Mouse (Mus musculus): Measurements from ENCODE around the gene Gramd4.

Gramd4 gene

GRCm38 (mm10) chr15:86057413-86057812, at the start of gene Gramd4:
Gene Gramd4 (plus strand): TSS chr15:86057695.
- DNase-seq (ENCODE audit: low spot score in 2 of 2), result no peak

- DNase-seq (ENCODE audit: low spot score in 2 of 2), result no peak
Observed at GRCm38 (mm10) chr15:86013130-86013529, 44.4 kb upstream of the Gramd4 start.

- DNase-seq (ENCODE audit: low spot score in 2 of 2), result no peak
Observed at GRCm38 (mm10) chr15:86013656-86014055, 43.8 kb upstream of the Gramd4 start.

- DNase-seq (ENCODE audit: low spot score in 2 of 2), result peak in 1 of 2 experiments; percentile 46
Observed at GRCm38 (mm10) chr15:86015026-86015425, 42.5 kb upstream of the Gramd4 start.

GRCm38 (mm10) chr15:86015860-86016541, 41.5 kb upstream of the Gramd4 start:
- DNase-seq (ENCODE audit: low spot score in 2 of 2), result peak; percentile 43 to 54

- no peak for DNase-seq (ENCODE audit: low spot score in 2 of 2)
Observed at GRCm38 (mm10) chr15:86017336-86017735, 40.2 kb upstream of the Gramd4 start.

- DNase-seq (ENCODE audit: low spot score in 2 of 2), result no peak
Observed at GRCm38 (mm10) chr15:86018753-86019512, 38.6 kb upstream of the Gramd4 start.

- no peak for DNase-seq (ENCODE audit: low spot score in 2 of 2)
Observed at GRCm38 (mm10) chr15:86020008-86020407, 37.5 kb upstream of the Gramd4 start.

- DNase-seq (ENCODE audit: low spot score in 2 of 2), result no peak
Observed at GRCm38 (mm10) chr15:86021301-86021700, 36.2 kb upstream of the Gramd4 start.

GRCm38 (mm10) chr15:86021971-86022370, 35.5 kb upstream of the Gramd4 start:
- DNase-seq (ENCODE audit: low spot score in 2 of 2), result no peak

- no peak for DNase-seq (ENCODE audit: low spot score in 2 of 2)
Observed at GRCm38 (mm10) chr15:86027871-86028270, 29.6 kb upstream of the Gramd4 start.

GRCm38 (mm10) chr15:86029981-86030380, 27.5 kb upstream of the Gramd4 start:
- DNase-seq (ENCODE audit: low spot score in 2 of 2), result no peak

- DNase-seq (ENCODE audit: low spot score in 2 of 2), result peak in 1 of 2 experiments; percentile 54
Observed at GRCm38 (mm10) chr15:86032811-86033190, 24.7 kb upstream of the Gramd4 start.

- DNase-seq (ENCODE audit: low spot score in 2 of 2), result no peak
Observed at GRCm38 (mm10) chr15:86033191-86033841, 24.2 kb upstream of the Gramd4 start, which contains the start of gene Celsr1. Gene Celsr1 (minus strand): TSS chr15:86033777.

- peak in 1 of 2 experiments; percentile 48 for DNase-seq (ENCODE audit: low spot score in 2 of 2)
Observed at GRCm38 (mm10) chr15:86034021-86034523, 23.4 kb upstream of the Gramd4 start.

- DNase-seq (ENCODE audit: low spot score in 2 of 2), result no peak
Observed at GRCm38 (mm10) chr15:86034781-86035360, 22.6 kb upstream of the Gramd4 start.

GRCm38 (mm10) chr15:86035913-86036312, 21.6 kb upstream of the Gramd4 start:
- DNase-seq (ENCODE audit: low spot score in 2 of 2), result no peak

GRCm38 (mm10) chr15:86038802-86039201, 18.7 kb upstream of the Gramd4 start:
- DNase-seq (ENCODE audit: low spot score in 2 of 2), result peak in 1 of 2 experiments; percentile 77

- DNase-seq (ENCODE audit: low spot score in 2 of 2), result no peak
Observed at GRCm38 (mm10) chr15:86041421-86041820, 16.1 kb upstream of the Gramd4 start.

- no peak for DNase-seq (ENCODE audit: low spot score in 2 of 2)
Observed at GRCm38 (mm10) chr15:86042364-86042763, 15.1 kb upstream of the Gramd4 start.

- DNase-seq (ENCODE audit: low spot score in 2 of 2), result no peak
Observed at GRCm38 (mm10) chr15:86049510-86049909, 8.0 kb upstream of the Gramd4 start.

- no peak for DNase-seq (ENCODE audit: low spot score in 2 of 2)
Observed at GRCm38 (mm10) chr15:86050170-86050743, 7.2 kb upstream of the Gramd4 start.

All from spleen, postnatal 10 days (tissue).